Mouse (Mus musculus): ENCODE measurements around the gene Wdcp.

GRCm38 (mm10) chr12:4856834-4857233 is 13.7 kb downstream of the Wdcp start:
- TF ChIP-seq POLR2A (IDR thresholded peaks at IDR 0.05; ENCODE audit: control insufficient read depth, low read depth, low read length) (no peak), CTCF (IDR thresholded peaks at IDR 0.05; ENCODE audit: control insufficient read depth, insufficient read depth, insufficient replicate concordance, low read depth, low read length) (no peak)
